Mouse (Mus musculus): ENCODE data around the gene Gm10553.
"Not testable (repeated sequence)": the region's sequence is repeated elsewhere in the genome, so short reads cannot be mapped to it uniquely, and the experiment has no call there.

DNA sequence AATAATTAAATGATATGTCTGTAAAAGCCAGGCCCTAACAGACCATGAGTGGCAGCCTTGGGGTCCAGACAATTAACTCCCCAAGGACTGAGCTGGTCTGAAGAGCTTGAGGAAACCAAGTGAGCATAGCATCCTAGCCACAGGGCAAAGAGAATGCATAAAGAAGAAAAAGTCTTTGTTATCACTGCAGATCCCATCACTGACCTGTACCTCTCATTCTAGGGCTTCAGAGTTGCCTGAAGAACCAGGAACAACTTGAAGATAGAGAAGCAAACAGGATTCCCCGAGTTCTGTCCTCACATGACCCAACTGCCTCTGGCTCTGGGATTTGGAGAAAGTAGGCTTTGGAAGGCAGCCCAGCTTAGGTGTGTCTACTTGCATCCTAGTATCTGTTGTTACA lies at the start of gene Gm10553:
- TF ChIP-seq FLI1 (IDR thresholded peaks at IDR 0.05; ENCODE audit: low read length); GATA1 (IDR thresholded peaks at IDR 0.05; ENCODE audit: borderline replicate concordance, low read length): not testable (repeated sequence)
